ENCODE assay signal across 11 mouse cellular contexts in genomic region chr13:34820423-34820822, GRCm38 (mm10). TPM values are rescaled to one million over a fixed set of nuclear protein-coding genes. Genes with fewer than 3 reads are reported as not detected.
A peak's percentile ranks its signal among the peaks of the same experiment; 100 is the strongest.
DNase-seq lines count a peak whose midpoint lies in the region; ATAC-seq and TF ChIP-seq lines count a peak whose summit lies in the region.
"Had no signal": no experiment of that assay in that cellular context is flagged by ENCODE, and none has a peak within 500 bp of the region (broad histone marks: within the 10 kb centered on the region; RNA-seq: fewer than 3 reads in every experiment).

No protein-coding gene starts in this region.

- 54% methylated on average over 4 of the region's 4 CpGs for WGBS in hindbrain, postnatal 0 days
- 77% methylated on average over 4 of the region's 4 CpGs for WGBS in hindbrain, embryonic 11.5 days
- WGBS in heart, embryonic 16.5 days = 48% methylated on average over 4 of the region's 4 CpGs

- no peak overlapping the region for H3K4me2 ChIP-seq in hindbrain, postnatal 0 days (ENCODE audit: low read depth, low read length)
- H3K4me2 ChIP-seq in hindbrain, embryonic 11.5 days (replicated peaks; ENCODE audit: low read depth, low read length) = no peak overlapping the region
- no peak overlapping the region; the same call in 1 of the 2 replicates for H3K4me2 ChIP-seq in heart, embryonic 16.5 days (ENCODE audit: low read depth, low read length)
- H3K4me2 ChIP-seq: hindbrain, embryonic 15.5 days had no signal

- no peak for TF ChIP-seq CTCF in hindbrain, postnatal 0 days (IDR thresholded peaks at IDR 0.05; ENCODE audit: low read depth)
- TF ChIP-seq CTCF in G1E (IDR thresholded peaks at IDR 0.05; ENCODE audit: low read depth, low read length) = no peak

- peak; percentile 31 for DNase-seq in adrenal gland, postnatal 14 days
- DNase-seq in adrenal gland, adult (ENCODE audit: inconsistent age in 2 of 2, low spot score in 1 of 2) = no peak
- DNase-seq in hindbrain, postnatal 0 days (ENCODE audit: low spot score) = no peak
- DNase-seq in hindbrain, embryonic 11.5 days (ENCODE audit: low spot score) = no peak
- peak; percentile 28 for DNase-seq in G1E (ENCODE audit: low spot score)
- no peak for DNase-seq in embryo, embryonic 11 days
- no peak for DNase-seq in kidney, adult 9 months
- DNase-seq: right cerebral cortex, postnatal 14 days; thymus, postnatal 14 days had no signal

- no peaks in the 10 kb centered on the region for H3K4me1 ChIP-seq in hindbrain, postnatal 0 days (ENCODE audit: insufficient read depth, low read length)
- H3K4me1 ChIP-seq in hindbrain, embryonic 11.5 days (replicated peaks; ENCODE audit: control insufficient read depth, insufficient read depth, low read length) = no peaks in the 10 kb centered on the region
- peaks cover 34% of the 10 kb centered on the region for H3K4me1 ChIP-seq in G1E (ENCODE audit: insufficient read depth, low read depth, low read length)
- H3K4me1 ChIP-seq in heart, embryonic 16.5 days (ENCODE audit: control insufficient read depth, insufficient read depth, low read length) = peaks cover 16% of the 10 kb centered on the region
- H3K4me1 ChIP-seq: hindbrain, embryonic 15.5 days had no signal

- no peaks in the 10 kb centered on the region for H3K36me3 ChIP-seq in hindbrain, postnatal 0 days (ENCODE audit: insufficient read depth, low read length)
- H3K36me3 ChIP-seq in hindbrain, embryonic 11.5 days (ENCODE audit: control insufficient read depth, insufficient read depth, low read length) = no peaks in the 10 kb centered on the region
- no peaks in the 10 kb centered on the region for H3K36me3 ChIP-seq in G1E (replicated peaks)
- no peaks in the 10 kb centered on the region for H3K36me3 ChIP-seq in heart, embryonic 16.5 days (ENCODE audit: control insufficient read depth, insufficient read depth)
- H3K36me3 ChIP-seq: hindbrain, embryonic 15.5 days had no signal

- ATAC-seq in hindbrain, postnatal 0 days = peak; percentile 29; the same call in 1 of the 2 replicates
- no peak for ATAC-seq in hindbrain, embryonic 11.5 days (ENCODE audit: low FRiP score)
- no peak for ATAC-seq in G1E (ENCODE audit: extremely low read depth, insufficient number of reproducible peaks, low FRiP score, poor library complexity, severe bottlenecking)
- peak; percentile 87 for ATAC-seq in heart, embryonic 16.5 days (replicated peaks; ENCODE audit: extremely low read depth, insufficient read depth, low FRiP score)

- H3K9me3 ChIP-seq in hindbrain, postnatal 0 days (ENCODE audit: low read length) = no peaks in the 10 kb centered on the region
- no peaks in the 10 kb centered on the region for H3K9me3 ChIP-seq in hindbrain, embryonic 11.5 days (ENCODE audit: control insufficient read depth, low read length)
- no peaks in the 10 kb centered on the region for H3K9me3 ChIP-seq in G1E (replicated peaks)
- H3K9me3 ChIP-seq in heart, embryonic 16.5 days (replicated peaks; ENCODE audit: control insufficient read depth, low read length) = no peaks in the 10 kb centered on the region
- H3K9me3 ChIP-seq: hindbrain, embryonic 15.5 days had no signal

- no peak overlapping the region for H3K9ac ChIP-seq in hindbrain, postnatal 0 days (replicated peaks; ENCODE audit: low read length)
- H3K9ac ChIP-seq in hindbrain, embryonic 11.5 days (ENCODE audit: low read depth, low read length) = no peak overlapping the region
- no peak overlapping the region for H3K9ac ChIP-seq in heart, embryonic 16.5 days (ENCODE audit: low read length)
- H3K9ac ChIP-seq: hindbrain, embryonic 15.5 days had no signal

- no peaks in the 10 kb centered on the region for H3K27me3 ChIP-seq in hindbrain, postnatal 0 days (ENCODE audit: insufficient read depth, low read length)
- no peaks in the 10 kb centered on the region for H3K27me3 ChIP-seq in hindbrain, embryonic 11.5 days (ENCODE audit: control insufficient read depth, insufficient read depth, low read length)
- no peaks in the 10 kb centered on the region for H3K27me3 ChIP-seq in G1E (ENCODE audit: insufficient read depth, low read length)
- no peaks in the 10 kb centered on the region for H3K27me3 ChIP-seq in heart, embryonic 16.5 days (ENCODE audit: control insufficient read depth, insufficient read depth, low read length)
- H3K27me3 ChIP-seq: hindbrain, embryonic 15.5 days had no signal

- no peak overlapping the region for H3K4me3 ChIP-seq in hindbrain, postnatal 0 days (ENCODE audit: low read length)
- no peak overlapping the region for H3K4me3 ChIP-seq in hindbrain, embryonic 11.5 days (ENCODE audit: low read depth, low read length)
- no peak overlapping the region for H3K4me3 ChIP-seq in G1E (ENCODE audit: low read depth, low read length)
- no peak overlapping the region for H3K4me3 ChIP-seq in heart, embryonic 16.5 days (ENCODE audit: low read length)
- H3K4me3 ChIP-seq: hindbrain, embryonic 15.5 days had no signal

- H3K27ac ChIP-seq in hindbrain, postnatal 0 days = no peak overlapping the region
- H3K27ac ChIP-seq in hindbrain, embryonic 11.5 days (ENCODE audit: low read depth, low read length) = no peak overlapping the region
- peak overlapping the region; percentile 69 for H3K27ac ChIP-seq in heart, embryonic 16.5 days (ENCODE audit: low read length)
- H3K27ac ChIP-seq: hindbrain, embryonic 15.5 days had no signal

RNA-seq across cellular contexts. Expression of gene Prpf4b, which starts 54.7 kb away (rescaled TPM):
- total RNA-seq in adrenal gland, postnatal 14 days (2021) = 100 and 102 TPM in 2 replicates
- 22.0 and 29.9 TPM in 2 replicates for total RNA-seq in hindbrain, postnatal 0 days (2014; rRNA removed)
- polyA plus RNA-seq in hindbrain, postnatal 0 days (2015; fragmentation: Nextera tagmentation; extraction: Ambion mirVana) = 54.4 and 66.9 TPM in 2 replicates
- polyA plus RNA-seq in hindbrain, embryonic 11.5 days (2014; fragmentation: Nextera tagmentation; extraction: Ambion mirVana) = 101 and 116 TPM in 2 replicates
- total RNA-seq in G1E (2014; fragmentation: Nextera tagmentation) (133 and 144 TPM in 2 replicates), G1E (2017) (108 and 136 TPM in 2 replicates)
- polyA plus RNA-seq in G1E (2012) = 23.7 and 36.0 TPM in 2 replicates
- 39.4 and 40.2 TPM in 2 replicates for polyA plus RNA-seq in heart, embryonic 16.5 days (2015; fragmentation: Nextera tagmentation; extraction: Ambion mirVana)

Comparison
In these comparisons a context has a peak if more than half of its experiments do, and no peak if none do; other contexts are left out.
1. DNase-seq: peak in adrenal gland, postnatal 14 days (single experiment) and G1E (single experiment); none in adrenal gland, adult (0 of 2), hindbrain, postnatal 0 days (single experiment), hindbrain, embryonic 11.5 days (single experiment), embryo, embryonic 11 days (single experiment) and kidney, adult 9 months (single experiment).
2. ATAC-seq: peak in hindbrain, postnatal 0 days (single experiment) and heart, embryonic 16.5 days (single experiment); none in hindbrain, embryonic 11.5 days (single experiment) and G1E (single experiment).